Mouse (Mus musculus): Measurements from ENCODE around the gene Pde10a.

- no peak for TF ChIP-seq CTCF (IDR thresholded peaks at IDR 0.05; ENCODE audit: extremely low read depth, insufficient read length, insufficient replicate concordance, low read depth, low read length)
- no peak for TF ChIP-seq POLR2A (IDR thresholded peaks at IDR 0.05; ENCODE audit: low read depth, low read length)
These were observed 311.1 kb downstream of the Pde10a start for GRCm38 (mm10) chr17:8836292-8836691.

All from small intestine, adult 2 months (tissue).